Mouse (Mus musculus) forebrain, embryonic 15.5 days (tissue): Measurements from ENCODE around the gene Ugt1a1. TPM values are rescaled to one million over a fixed set of nuclear protein-coding genes. Genes with fewer than 3 reads are reported as not detected.

Experiments
- ATAC-seq: fragments of 200-750 bp; cut with Nextera tagmentation; replicated peaks from 2 replicates; pipeline ENCODE4 v1.8.0; 2017; ENCODE audit warnings: mild to moderate bottlenecking, moderate TSS enrichment, moderate library complexity
- H3K27ac ChIP-seq: fragments of 300-500 bp; sonication (generic); replicated peaks from 2 replicates; pipeline ENCODE4 v1.5.1; 2015; ENCODE audit warnings: mild to moderate bottlenecking, inconsistent platforms
- H3K27me3 ChIP-seq: fragments of 300-500 bp; sonication (generic); 2 replicates; pipeline ENCODE4 v1.6.1; 2015; ENCODE audit warnings: inconsistent platforms
- H3K36me3 ChIP-seq: fragments of 300-500 bp; sonication (generic); 2 replicates; pipeline ENCODE4 v1.6.1; 2015; ENCODE audit warnings: mild to moderate bottlenecking, inconsistent platforms
- H3K4me1 ChIP-seq: fragments of 300-500 bp; sonication (generic); 2 replicates; pipeline ENCODE4 v1.6.1; 2015; ENCODE audit warnings: inconsistent platforms
- H3K4me2 ChIP-seq: fragments of 300-500 bp; sonication (generic); replicated peaks from 2 replicates; pipeline ENCODE4 v1.6.1; 2015; ENCODE audit warnings: mild to moderate bottlenecking, inconsistent platforms
- H3K4me3 ChIP-seq: fragments of 300-500 bp; sonication (generic); 2 replicates; pipeline ENCODE4 v1.5.1; 2015; ENCODE audit warnings: mild to moderate bottlenecking, inconsistent platforms
- H3K9ac ChIP-seq: fragments of 300-500 bp; sonication (generic); replicated peaks from 2 replicates; pipeline ENCODE4 v1.6.1; 2015; ENCODE audit warnings: mild to moderate bottlenecking, inconsistent platforms
- H3K9me3 ChIP-seq: fragments of 300-500 bp; sonication (generic); 2 replicates; pipeline ENCODE4 v1.6.1; 2016; ENCODE audit warnings: inconsistent platforms
- WGBS: fragments of 180-500 bp; shearing (Covaris S2); methylation state at CpG from one replicate; pipeline ENCODE4 v1.1.7; 2015; ENCODE audit warnings: mixed read lengths; 5-methylcytosine and 5-hydroxymethylcytosine counted together
- polyA plus RNA-seq: library from polyadenylated mRNA; unstranded; fragments of >200 nt; fragmentation: Nextera tagmentation; extraction: Ambion mirVana; gene quantifications from 2 replicates; pipeline ENCODE4 v1.2.1, GENCODE M21; 2015

Ugt1a1 gene
- polyA plus RNA-seq, 1 experiment from 2014 or later: not detected

DNA sequence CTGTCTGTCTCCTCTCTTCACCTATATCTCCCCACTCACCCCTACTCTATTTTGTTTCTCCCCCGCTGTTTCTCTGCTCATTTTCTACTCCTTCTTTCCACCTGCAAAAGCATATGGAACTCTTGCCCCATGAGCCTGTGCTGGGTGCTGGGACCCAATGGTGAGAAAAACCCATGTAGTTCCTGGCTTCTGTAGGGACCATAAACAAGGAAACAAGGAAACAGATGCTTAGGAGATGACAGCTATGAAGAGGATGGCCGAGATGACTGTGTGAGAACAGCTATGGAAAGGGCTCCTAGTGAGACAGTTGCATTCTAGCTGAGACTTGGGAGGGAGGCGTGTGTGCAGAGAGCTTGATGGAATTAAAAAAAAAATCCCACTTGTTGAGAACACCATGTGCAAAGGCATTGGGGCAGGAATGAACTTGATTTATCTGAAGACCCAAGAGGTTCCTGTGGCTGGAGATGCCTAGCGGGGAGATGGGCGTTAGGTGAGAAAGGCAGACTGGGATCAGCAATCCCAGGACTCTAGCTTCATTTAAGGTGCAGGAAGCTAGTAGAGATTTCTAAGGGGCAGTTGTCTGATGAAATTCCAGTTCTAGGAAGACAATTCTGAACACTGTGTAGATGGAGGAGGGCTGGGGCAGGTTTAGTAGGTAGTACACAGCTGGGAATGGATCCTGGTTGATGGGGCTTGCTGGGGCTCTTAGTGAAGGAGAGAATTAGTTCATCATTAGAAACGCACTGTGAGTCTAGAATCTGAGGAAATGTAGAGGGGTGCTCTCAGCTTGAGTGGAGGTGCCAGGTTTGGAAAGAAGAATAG lies 19.4 kb downstream of the Ugt1a1 start:
- no peaks in the 10 kb centered on the region for H3K36me3 ChIP-seq
- no peaks in the 10 kb centered on the region for H3K27me3 ChIP-seq
- no peak for ATAC-seq
- H3K4me3 ChIP-seq: no peak overlapping the region
- WGBS: 78% methylated on average over 6 of the region's 6 CpGs
- peaks cover 95% of the 10 kb centered on the region for H3K9me3 ChIP-seq
- no peaks in the 10 kb centered on the region for H3K4me1 ChIP-seq
- no peak overlapping the region for H3K27ac ChIP-seq
- H3K9ac ChIP-seq: no peak overlapping the region
- H3K4me2 ChIP-seq: no peak overlapping the region

GRCm38 (mm10) chr1:88231803-88232499 lies 20.2 kb downstream of the Ugt1a1 start:
- H3K27me3 ChIP-seq: no peaks in the 10 kb centered on the region
- ATAC-seq: no peak
- H3K36me3 ChIP-seq: no peaks in the 10 kb centered on the region
- 68% methylated on average over 7 of the region's 7 CpGs for WGBS
- no peak overlapping the region for H3K4me2 ChIP-seq
- no peak overlapping the region for H3K9ac ChIP-seq
- H3K4me1 ChIP-seq: no peaks in the 10 kb centered on the region
- no peak overlapping the region for H3K27ac ChIP-seq
- peaks cover 91% of the 10 kb centered on the region for H3K9me3 ChIP-seq
- H3K4me3 ChIP-seq: no peak overlapping the region

- H3K9me3 ChIP-seq: peaks cover 91% of the 10 kb centered on the region
- no peaks in the 10 kb centered on the region for H3K27me3 ChIP-seq
- H3K36me3 ChIP-seq: no peaks in the 10 kb centered on the region
- WGBS: 54% methylated on average over 3 of the region's 3 CpGs
- H3K27ac ChIP-seq: no peak overlapping the region
- ATAC-seq: no peak
- no peak overlapping the region for H3K4me3 ChIP-seq
- H3K9ac ChIP-seq: no peak overlapping the region
- H3K4me1 ChIP-seq: no peaks in the 10 kb centered on the region
- no peak overlapping the region for H3K4me2 ChIP-seq
These were observed 21.1 kb downstream of the Ugt1a1 start for GRCm38 (mm10) chr1:88232664-88233380.

GRCm38 (mm10) chr1:88233421-88234247 lies 21.9 kb downstream of the Ugt1a1 start:
- 70% methylated on average over 14 of the region's 14 CpGs for WGBS
- Histone ChIP-seq H3K36me3 (no peaks in the 10 kb centered on the region), H3K9me3 (peaks cover 91% of the 10 kb centered on the region), H3K4me2 (no peak overlapping the region), H3K27ac (no peak overlapping the region), H3K27me3 (no peaks in the 10 kb centered on the region), H3K4me3 (no peak overlapping the region), H3K4me1 (no peaks in the 10 kb centered on the region), H3K9ac (no peak overlapping the region)
- ATAC-seq: no peak

GRCm38 (mm10) chr1:88234248-88234610 lies 22.5 kb downstream of the Ugt1a1 start:
- Histone ChIP-seq H3K4me3 (no peak overlapping the region), H3K9ac (no peak overlapping the region), H3K36me3 (no peaks in the 10 kb centered on the region), H3K27ac (no peak overlapping the region), H3K4me1 (no peaks in the 10 kb centered on the region), H3K9me3 (peaks cover 91% of the 10 kb centered on the region), H3K4me2 (no peak overlapping the region), H3K27me3 (no peaks in the 10 kb centered on the region)
- ATAC-seq: no peak
- WGBS: 64% methylated on average over 4 of the region's 4 CpGs

GRCm38 (mm10) chr1:88234646-88235045 lies 22.9 kb downstream of the Ugt1a1 start:
- WGBS: 44% methylated on average over 5 of the region's 5 CpGs
- no peak for ATAC-seq
- no peak overlapping the region for H3K4me2 ChIP-seq

DNA sequence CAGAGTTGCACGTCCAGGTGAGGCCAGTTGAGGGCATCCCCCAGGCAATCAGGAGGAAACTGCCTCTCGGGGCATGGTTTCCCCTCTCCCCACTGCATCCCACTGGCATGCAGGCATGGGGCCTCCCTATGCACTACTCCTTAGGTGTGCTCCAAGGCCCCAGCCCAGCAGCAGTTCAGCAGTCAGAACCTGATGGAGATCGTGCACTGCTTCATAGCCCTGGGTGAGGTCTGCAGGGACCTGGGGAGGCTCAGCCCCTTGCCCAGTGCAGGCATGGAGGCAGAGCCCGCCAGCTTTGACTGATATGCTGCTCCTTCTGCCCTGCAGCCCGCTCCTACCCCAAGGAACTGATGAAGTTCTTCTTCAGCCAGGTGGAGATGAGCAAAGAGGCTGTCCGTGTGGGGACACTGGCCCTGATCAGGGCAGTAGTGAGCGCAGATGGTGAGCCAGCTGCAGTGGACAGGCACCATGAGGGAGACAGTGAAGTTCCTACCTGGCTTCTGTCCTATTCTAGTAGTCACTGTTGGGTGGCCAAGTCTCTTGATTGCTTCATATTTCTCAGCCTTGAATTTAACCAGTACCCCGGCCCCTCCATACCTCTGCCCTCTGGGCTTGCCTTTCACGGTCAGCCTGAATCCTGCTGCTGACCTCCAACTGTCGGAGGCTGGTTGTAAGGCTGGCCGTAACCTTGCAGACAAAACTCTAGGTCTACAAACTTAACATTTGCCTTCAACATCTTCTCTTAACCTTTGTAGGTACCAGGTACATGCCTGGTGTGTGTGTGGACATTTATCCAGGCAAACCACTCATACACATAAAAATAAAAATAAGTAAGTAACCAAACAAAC lies 23.5 kb downstream of the Ugt1a1 start:
- no peak for ATAC-seq
- peaks cover 92% of the 10 kb centered on the region for H3K9me3 ChIP-seq

More at GRCm38 (mm10) chr1:88234646-88235045, 22.9 kb downstream of the Ugt1a1 start:
- peaks cover 92% of the 10 kb centered on the region for H3K9me3 ChIP-seq
- H3K4me1 ChIP-seq: no peaks in the 10 kb centered on the region
- H3K4me3 ChIP-seq: no peak overlapping the region
- H3K36me3 ChIP-seq: no peaks in the 10 kb centered on the region
- H3K27me3 ChIP-seq: no peaks in the 10 kb centered on the region
- H3K27ac ChIP-seq: no peak overlapping the region
- H3K9ac ChIP-seq: no peak overlapping the region

DNA sequence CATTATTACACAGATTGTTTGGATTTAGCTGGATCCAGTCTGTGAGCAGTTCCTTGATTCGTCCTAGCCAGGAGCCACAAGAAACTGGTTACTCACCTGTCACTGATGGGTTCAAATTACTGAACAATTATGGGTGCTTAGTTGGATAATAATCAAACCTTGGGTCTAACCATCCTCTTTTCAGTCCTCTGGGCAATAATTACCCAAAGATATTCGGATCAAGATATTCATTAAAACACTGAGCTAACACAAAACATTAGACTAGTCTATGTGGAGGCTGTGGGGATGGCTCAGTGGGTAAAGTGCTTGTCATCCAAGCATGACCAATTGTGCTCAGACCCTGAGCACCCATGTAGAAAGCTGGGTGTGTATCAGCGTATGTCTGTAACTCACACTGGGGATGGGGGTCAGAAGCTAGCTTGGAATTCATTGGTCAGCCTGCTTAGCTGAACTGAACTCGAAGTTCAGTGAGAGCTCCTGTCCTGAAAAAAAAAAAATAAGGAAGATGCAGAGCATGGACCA lies 24.2 kb downstream of the Ugt1a1 start:
- 66% methylated on average over 4 of the region's 4 CpGs for WGBS
- Histone ChIP-seq H3K9ac (no peak overlapping the region), H3K4me3 (no peak overlapping the region), H3K9me3 (peaks cover 93% of the 10 kb centered on the region), H3K27ac (no peak overlapping the region), H3K36me3 (no peaks in the 10 kb centered on the region), H3K27me3 (no peaks in the 10 kb centered on the region), H3K4me2 (no peak overlapping the region), H3K4me1 (no peaks in the 10 kb centered on the region)
- ATAC-seq: no peak

More for the DNA sequence above, 23.5 kb downstream of the Ugt1a1 start:
- no peak overlapping the region for H3K9ac ChIP-seq
- no peaks in the 10 kb centered on the region for H3K4me1 ChIP-seq
- no peak overlapping the region for H3K4me2 ChIP-seq
- no peaks in the 10 kb centered on the region for H3K36me3 ChIP-seq
- H3K27me3 ChIP-seq: no peaks in the 10 kb centered on the region
- H3K27ac ChIP-seq: no peak overlapping the region
- H3K4me3 ChIP-seq: no peak overlapping the region
- 68% methylated on average over 11 of the region's 11 CpGs for WGBS

GRCm38 (mm10) chr1:88237311-88237710 lies 25.6 kb downstream of the Ugt1a1 start:
- Histone ChIP-seq H3K9ac (no peak overlapping the region), H3K4me1 (no peaks in the 10 kb centered on the region), H3K9me3 (peaks cover 90% of the 10 kb centered on the region), H3K4me2 (no peak overlapping the region), H3K27me3 (no peaks in the 10 kb centered on the region), H3K36me3 (no peaks in the 10 kb centered on the region), H3K27ac (no peak overlapping the region), H3K4me3 (no peak overlapping the region)
- 76% methylated on average over 5 of the region's 5 CpGs for WGBS
- ATAC-seq: no peak

GRCm38 (mm10) chr1:88238771-88239170 lies 27.0 kb downstream of the Ugt1a1 start:
- Histone ChIP-seq H3K9me3 (peaks cover 90% of the 10 kb centered on the region), H3K4me3 (no peak overlapping the region), H3K4me1 (no peaks in the 10 kb centered on the region), H3K27me3 (no peaks in the 10 kb centered on the region), H3K4me2 (no peak overlapping the region), H3K27ac (no peak overlapping the region), H3K9ac (no peak overlapping the region), H3K36me3 (no peaks in the 10 kb centered on the region)
- 0 out of 2 replicates have a peak, but pooled peaks have one; percentile 11 for ATAC-seq
- WGBS: 81% methylated on average over 6 of the region's 6 CpGs

DNA sequence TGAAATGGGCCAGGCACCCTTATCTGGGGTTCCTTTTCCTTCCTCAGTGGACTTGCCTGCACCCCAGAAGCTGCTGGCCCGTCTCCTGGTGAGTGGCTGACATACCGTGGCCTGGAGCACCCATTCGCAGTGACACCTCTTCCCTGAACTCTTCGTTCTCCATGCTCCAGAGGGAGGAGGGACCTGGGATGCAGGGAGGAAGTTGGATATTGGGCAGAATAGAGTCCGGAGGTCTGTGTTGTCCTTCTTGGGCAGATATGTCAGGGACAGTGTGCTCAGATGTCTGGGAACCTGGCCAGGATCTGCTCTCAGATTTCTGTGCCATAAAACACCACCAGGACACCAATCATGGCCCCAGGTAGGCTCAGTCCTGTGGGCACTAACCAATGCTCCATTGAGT lies 28.3 kb downstream of the Ugt1a1 start:
- H3K27me3 ChIP-seq: no peaks in the 10 kb centered on the region
- H3K4me3 ChIP-seq: no peak overlapping the region
- no peaks in the 10 kb centered on the region for H3K36me3 ChIP-seq
- ATAC-seq: no peak
- peaks cover 90% of the 10 kb centered on the region for H3K9me3 ChIP-seq
- 74% methylated on average over 5 of the region's 5 CpGs for WGBS
- no peak overlapping the region for H3K27ac ChIP-seq
- no peaks in the 10 kb centered on the region for H3K4me1 ChIP-seq
- no peak overlapping the region for H3K9ac ChIP-seq
- H3K4me2 ChIP-seq: no peak overlapping the region
